Mouse (Mus musculus) neural tube, embryonic 14.5 days (tissue): ENCODE results near the gene Gpam. TPM values are rescaled to one million over a fixed set of nuclear protein-coding genes. Genes with fewer than 3 reads are reported as not detected.

Source experiments
- ATAC-seq: fragments of 200-750 bp; cut with Nextera tagmentation; 2 replicates; pipeline ENCODE4 v1.8.0; 2017; ENCODE audit warnings: low read depth, mild to moderate bottlenecking, moderate TSS enrichment, moderate library complexity
- H3K27ac ChIP-seq: fragments of 300-500 bp; sonication (generic); 2 replicates; pipeline ENCODE4 v1.5.1; 2014; ENCODE audit warnings: low read depth, mild to moderate bottlenecking, control low read depth, low read length, moderate library complexity, mixed read lengths
- H3K27me3 ChIP-seq: fragments of 300-500 bp; sonication (generic); 2 replicates; pipeline ENCODE4 v1.6.1; 2014; ENCODE audit warnings: low read length; ENCODE audit not compliant: control insufficient read depth, insufficient read depth
- H3K36me3 ChIP-seq: fragments of 300-500 bp; sonication (generic); 2 replicates; pipeline ENCODE4 v1.6.1; 2014; ENCODE audit warnings: low read length, mixed read lengths; ENCODE audit not compliant: control insufficient read depth, insufficient read depth
- H3K4me1 ChIP-seq: fragments of 300-500 bp; sonication (generic); 2 replicates; pipeline ENCODE4 v1.6.1; 2014; ENCODE audit warnings: low read length; ENCODE audit not compliant: control insufficient read depth, insufficient read depth
- H3K4me2 ChIP-seq: fragments of 300-500 bp; sonication (generic); 2 replicates; pipeline ENCODE4 v1.6.1; 2014; ENCODE audit warnings: mild to moderate bottlenecking, low read depth, low read length, control low read depth
- H3K4me3 ChIP-seq: fragments of 300-500 bp; sonication (generic); 2 replicates; pipeline ENCODE4 v1.5.1; 2014; ENCODE audit warnings: low read depth, low read length, control low read depth, mixed read lengths
- H3K9ac ChIP-seq: fragments of 300-500 bp; sonication (generic); replicated peaks from 2 replicates; pipeline ENCODE4 v1.6.1; 2014; ENCODE audit warnings: low read depth, mild to moderate bottlenecking, control low read depth, low read length, mixed read lengths
- H3K9me3 ChIP-seq: fragments of 300-500 bp; sonication (generic); 2 replicates; pipeline ENCODE4 v1.6.1; 2016; ENCODE audit warnings: low read length; ENCODE audit not compliant: control insufficient read depth
- WGBS: fragments of 180-500 bp; shearing (Covaris S2); extraction: QIAGEN DNeasy Blood & Tissue Kit; methylation state at CpG from one replicate; pipeline ENCODE4 v1.1.7; 2014; 5-methylcytosine and 5-hydroxymethylcytosine counted together
- polyA plus RNA-seq: library from polyadenylated mRNA; unstranded; fragments of >200 nt; fragmentation: Nextera tagmentation; extraction: Ambion mirVana; gene quantifications from 2 replicates; pipeline ENCODE4 v1.2.1, GENCODE M21; 2014

Gpam gene
- polyA plus RNA-seq, 1 experiment from 2014 or later = 22.7 TPM

GRCm38 (mm10) chr19:55062501-55062900 is 64.5 kb downstream of the Gpam start:
- no peaks in the 10 kb centered on the region for H3K27me3 ChIP-seq
- H3K27ac ChIP-seq = no peak overlapping the region
- H3K4me3 ChIP-seq = no peak overlapping the region
- 89% methylated on average over 8 of the region's 8 CpGs for WGBS
- ATAC-seq = no peak
- H3K9ac ChIP-seq = no peak overlapping the region
- peaks cover 3% of the 10 kb centered on the region for H3K36me3 ChIP-seq
- no peak overlapping the region for H3K4me2 ChIP-seq
- H3K4me1 ChIP-seq = peaks cover 6% of the 10 kb centered on the region; the same call in 1 of the 2 replicates
- no peaks in the 10 kb centered on the region for H3K9me3 ChIP-seq

GRCm38 (mm10) chr19:55061951-55062350 is 65.1 kb downstream of the Gpam start:
- H3K27me3 ChIP-seq = no peaks in the 10 kb centered on the region
- ATAC-seq = peak; percentile 47
- no peak overlapping the region for H3K4me2 ChIP-seq
- H3K9me3 ChIP-seq = no peaks in the 10 kb centered on the region
- WGBS = 27% methylated on average over 5 of the region's 5 CpGs
- H3K27ac ChIP-seq = no peak overlapping the region
- no peak overlapping the region for H3K9ac ChIP-seq
- peaks cover 6% of the 10 kb centered on the region; the same call in 1 of the 2 replicates for H3K4me1 ChIP-seq
- H3K36me3 ChIP-seq = peaks cover 1% of the 10 kb centered on the region; the same call in 1 of the 2 replicates
- H3K4me3 ChIP-seq = no peak overlapping the region

- Histone ChIP-seq H3K4me1 (peaks cover 6% of the 10 kb centered on the region; the same call in 1 of the 2 replicates), H3K27me3 (no peaks in the 10 kb centered on the region), H3K9ac (peak overlapping the region; percentile 37; the same call in 1 of the 2 replicates), H3K36me3 (no peaks in the 10 kb centered on the region), H3K27ac (0 out of 2 replicates have a peak overlapping the region, but pooled peaks have one; percentile 22), H3K9me3 (no peaks in the 10 kb centered on the region), H3K4me3 (peak overlapping the region; percentile 22), H3K4me2 (peak overlapping the region; percentile 59)
- ATAC-seq = peak; percentile 56
- 9% methylated on average over 14 of the region's 14 CpGs for WGBS
These were observed 65.6 kb downstream of the Gpam start for GRCm38 (mm10) chr19:55061447-55061901.

- WGBS = 5% methylated on average over 7 of the region's 7 CpGs
- no peaks in the 10 kb centered on the region for H3K9me3 ChIP-seq
- H3K4me2 ChIP-seq = peak overlapping the region; percentile 59
- H3K27ac ChIP-seq = no peak overlapping the region
- peak; percentile 74 for ATAC-seq
- no peaks in the 10 kb centered on the region for H3K36me3 ChIP-seq
- peak overlapping the region; percentile 22 for H3K4me3 ChIP-seq
- no peaks in the 10 kb centered on the region for H3K27me3 ChIP-seq
- H3K9ac ChIP-seq = no peak overlapping the region; the same call in 1 of the 2 replicates
- H3K4me1 ChIP-seq = peaks cover 6% of the 10 kb centered on the region; the same call in 1 of the 2 replicates
These were observed 66.1 kb downstream of the Gpam start for GRCm38 (mm10) chr19:55060964-55061363.

GRCm38 (mm10) chr19:55057483-55057882 is 69.6 kb downstream of the Gpam start:
- ATAC-seq = no peak
- 64% methylated on average over 5 of the region's 5 CpGs for WGBS
- no peak overlapping the region for H3K4me2 ChIP-seq
- H3K27me3 ChIP-seq = no peaks in the 10 kb centered on the region
- H3K9me3 ChIP-seq = no peaks in the 10 kb centered on the region
- no peak overlapping the region for H3K27ac ChIP-seq
- H3K9ac ChIP-seq = no peak overlapping the region
- H3K4me3 ChIP-seq = no peak overlapping the region
- H3K36me3 ChIP-seq = no peaks in the 10 kb centered on the region
- peaks cover 4% of the 10 kb centered on the region; the same call in 1 of the 2 replicates for H3K4me1 ChIP-seq

GRCm38 (mm10) chr19:55055634-55056269 is 71.3 kb downstream of the Gpam start:
- ATAC-seq = no peak
- H3K9me3 ChIP-seq = no peaks in the 10 kb centered on the region
- 93% methylated on average over 10 of the region's 10 CpGs for WGBS
- no peaks in the 10 kb centered on the region for H3K36me3 ChIP-seq
- H3K4me2 ChIP-seq = no peak overlapping the region
- no peak overlapping the region for H3K9ac ChIP-seq
- H3K4me1 ChIP-seq = no peaks in the 10 kb centered on the region
- H3K27me3 ChIP-seq = no peaks in the 10 kb centered on the region
- no peak overlapping the region for H3K4me3 ChIP-seq
- no peak overlapping the region for H3K27ac ChIP-seq

- Histone ChIP-seq H3K27me3 (no peaks in the 10 kb centered on the region), H3K27ac (no peak overlapping the region), H3K9me3 (no peaks in the 10 kb centered on the region), H3K36me3 (no peaks in the 10 kb centered on the region), H3K4me1 (no peaks in the 10 kb centered on the region), H3K4me3 (no peak overlapping the region), H3K9ac (no peak overlapping the region), H3K4me2 (no peak overlapping the region)
- 73% methylated on average over 4 of the region's 4 CpGs for WGBS
- no peak for ATAC-seq
These were observed 73.9 kb downstream of the Gpam start for GRCm38 (mm10) chr19:55053163-55053562.

GRCm38 (mm10) chr19:55037406-55037805 is 89.6 kb downstream of the Gpam start:
- Histone ChIP-seq H3K36me3 (no peaks in the 10 kb centered on the region), H3K4me3 (no peak overlapping the region)
- ATAC-seq = no peak

GRCm38 (mm10) chr19:55018872-55019271 is 108.2 kb downstream of the Gpam start:
- Histone ChIP-seq H3K36me3 (no peaks in the 10 kb centered on the region), H3K4me2 (no peak overlapping the region), H3K4me3 (no peak overlapping the region), H3K9me3 (no peaks in the 10 kb centered on the region), H3K27me3 (no peaks in the 10 kb centered on the region), H3K4me1 (no peaks in the 10 kb centered on the region), H3K27ac (0 out of 2 replicates have a peak overlapping the region, but pooled peaks have one; percentile 0), H3K9ac (no peak overlapping the region)
- peak; percentile 88 for ATAC-seq
- WGBS = 34% methylated on average over 1 of the region's 1 CpGs

More at GRCm38 (mm10) chr19:55037406-55037805, 89.6 kb downstream of the Gpam start:
- Histone ChIP-seq H3K27ac (no peak overlapping the region), H3K4me2 (no peak overlapping the region), H3K9me3 (no peaks in the 10 kb centered on the region), H3K27me3 (no peaks in the 10 kb centered on the region), H3K9ac (no peak overlapping the region), H3K4me1 (no peaks in the 10 kb centered on the region)
- 69% methylated on average over 7 of the region's 7 CpGs for WGBS
